Mouse (Mus musculus) embryonic fibroblast, embryonic 13.5 days (primary cell): ENCODE measurements at regions not wholly inside any gene's neighbourhood (a gene's known extent, or its start where the extent isn't known, plus 50 kb on each side); places are given as distances from the start of the nearest gene placed in this dataset.

Experiments used
- CTCF ChIP-seq: IDR thresholded peaks from 2 replicates; pipeline ENCODE4 v1.5.1; 2011; ENCODE audit warnings: mild to moderate bottlenecking, control low read depth, low read length, moderate library complexity, borderline replicate concordance; ENCODE audit not compliant: insufficient read depth
- POLR2A ChIP-seq: IDR thresholded peaks from 2 replicates; pipeline ENCODE4 v1.6.1; 2011; ENCODE audit warnings: low read depth, mild to moderate bottlenecking, control low read depth, low read length, moderate library complexity

GRCm38 (mm10) chr17:79521691-79522090 lies 90.0 kb upstream of the Rmdn2 start:
- no peak for TF ChIP-seq CTCF
- TF ChIP-seq POLR2A: no peak
